Mouse (Mus musculus) fibroblast of lung, adult 2 months (primary cell): ENCODE data around the gene Gpc3.

ENCODE experiments used
- DNase-seq: peaks from one replicate; pipeline ENCODE4 v3.0.0-alpha.2; 2011; ENCODE audit warnings: low read depth

Gpc3 gene

GRCm38 (mm10) chrX:52613328-52614030, at the start of gene Gpc3:
TSS of gene Gpc3 (minus strand) at chrX:52613950.
- no peak for DNase-seq

- DNase-seq: peak; percentile 2
Measured at GRCm38 (mm10) chrX:52651975-52652374, 38.2 kb upstream of the Gpc3 start.

GRCm38 (mm10) chrX:52651472-52651948, 37.8 kb upstream of the Gpc3 start:
- no peak for DNase-seq

GRCm38 (mm10) chrX:52648910-52649785, 35.4 kb upstream of the Gpc3 start:
- DNase-seq: no peak

GRCm38 (mm10) chrX:52644393-52644792, 30.6 kb upstream of the Gpc3 start:
- DNase-seq: no peak

DNA sequence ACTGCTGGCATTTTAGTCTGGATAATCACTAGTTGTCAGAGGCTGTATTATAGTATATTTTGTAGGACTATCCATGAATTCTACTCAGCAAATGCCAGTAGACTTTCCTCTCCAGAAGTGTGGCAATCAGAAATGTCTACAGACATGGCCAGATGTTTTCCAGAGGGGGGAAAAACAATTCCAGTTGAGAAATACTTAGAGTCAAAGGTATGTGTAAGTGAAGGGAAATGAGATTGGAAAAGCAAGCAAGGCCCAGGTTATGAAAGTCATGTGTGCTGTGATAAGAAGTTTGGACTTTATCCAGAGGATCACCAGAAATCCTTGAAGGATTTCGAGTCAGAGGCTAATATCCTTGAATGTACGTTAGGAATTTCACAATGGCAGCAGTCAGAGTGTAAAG, 29.6 kb upstream of the Gpc3 start:
- no peak for DNase-seq

DNA sequence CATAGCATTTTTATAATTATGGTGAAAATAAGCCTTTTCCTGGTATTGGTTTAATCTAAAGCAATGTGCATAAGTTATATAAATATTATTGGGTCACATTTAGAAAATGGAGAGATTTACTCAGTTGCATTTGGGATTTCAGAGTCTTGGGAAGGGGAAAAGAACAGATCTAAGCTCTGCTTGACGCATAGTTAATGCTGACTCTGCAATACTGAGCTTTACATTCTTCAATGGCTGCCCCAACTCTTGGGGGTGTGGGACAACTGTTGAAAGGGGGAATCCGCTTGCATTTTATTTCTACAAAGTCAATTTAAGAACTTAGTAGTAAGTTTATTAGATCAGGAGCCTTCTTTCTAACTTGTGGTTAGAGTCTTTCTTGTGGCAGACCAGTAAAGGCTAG, 28.4 kb upstream of the Gpc3 start:
- no peak for DNase-seq

GRCm38 (mm10) chrX:52637419-52637818, 23.7 kb upstream of the Gpc3 start:
- no peak for DNase-seq

DNA sequence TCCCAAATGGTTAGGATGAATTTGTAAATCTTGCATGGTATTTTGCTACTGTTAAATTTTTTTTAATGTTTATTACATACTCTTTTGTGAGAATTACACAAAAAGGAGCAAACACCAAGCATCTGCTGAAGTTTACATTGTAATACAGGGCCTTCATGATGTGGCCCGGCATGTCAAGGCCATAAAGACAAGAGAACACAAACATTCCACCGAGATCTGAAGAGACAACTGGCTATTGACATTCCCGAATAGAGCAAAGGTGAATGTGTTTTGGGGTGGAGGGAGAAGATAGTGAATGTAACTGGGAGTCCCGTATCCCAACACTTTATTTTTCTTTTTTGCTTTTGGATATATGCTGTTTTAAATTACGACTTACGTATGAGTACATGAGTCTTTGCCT, 20.2 kb upstream of the Gpc3 start:
- no peak for DNase-seq

GRCm38 (mm10) chrX:52632688-52633324, 19.1 kb upstream of the Gpc3 start:
- no peak for DNase-seq

GRCm38 (mm10) chrX:52626963-52627716, 13.4 kb upstream of the Gpc3 start:
- no peak for DNase-seq

DNA sequence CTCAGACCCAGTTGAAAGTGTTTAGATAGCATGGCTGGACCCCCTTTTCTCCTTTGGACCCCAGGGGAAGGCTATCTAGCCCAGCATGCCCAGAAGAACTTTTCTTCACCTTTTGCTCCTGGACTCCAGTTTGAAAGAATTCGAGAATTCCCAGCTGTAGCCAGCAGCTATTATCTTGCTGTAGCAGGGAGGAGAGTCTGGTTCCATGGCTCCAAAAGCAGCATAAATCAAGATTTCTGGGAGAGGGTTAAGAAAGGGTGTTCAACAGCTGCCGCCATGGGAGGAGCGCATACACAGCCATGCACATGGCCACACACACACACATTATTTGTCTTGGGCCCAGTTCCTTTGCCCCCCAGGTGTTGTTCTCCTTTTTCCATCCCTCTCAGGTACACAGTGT, 4.1 kb upstream of the Gpc3 start:
- no peak for DNase-seq

DNA sequence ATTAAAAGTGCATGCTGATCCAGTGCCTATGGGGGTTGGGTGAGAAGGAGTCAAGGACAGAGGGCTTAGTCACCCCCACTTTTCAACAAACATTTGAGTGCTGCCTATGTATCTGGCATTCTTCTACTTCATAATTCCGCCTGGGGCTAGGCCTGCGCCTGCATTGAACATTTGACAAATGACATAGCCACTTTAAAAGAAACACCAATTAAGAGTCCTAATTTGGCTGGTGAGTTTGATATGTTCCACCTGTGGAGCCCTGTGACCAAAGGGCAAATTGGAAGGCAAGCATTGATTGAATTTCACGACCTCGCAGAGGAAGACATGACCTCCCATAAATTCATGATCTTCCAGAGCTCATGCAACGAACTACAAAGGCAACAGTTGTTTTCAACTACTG, 2.4 kb upstream of the Gpc3 start:
- no peak for DNase-seq

DNA sequence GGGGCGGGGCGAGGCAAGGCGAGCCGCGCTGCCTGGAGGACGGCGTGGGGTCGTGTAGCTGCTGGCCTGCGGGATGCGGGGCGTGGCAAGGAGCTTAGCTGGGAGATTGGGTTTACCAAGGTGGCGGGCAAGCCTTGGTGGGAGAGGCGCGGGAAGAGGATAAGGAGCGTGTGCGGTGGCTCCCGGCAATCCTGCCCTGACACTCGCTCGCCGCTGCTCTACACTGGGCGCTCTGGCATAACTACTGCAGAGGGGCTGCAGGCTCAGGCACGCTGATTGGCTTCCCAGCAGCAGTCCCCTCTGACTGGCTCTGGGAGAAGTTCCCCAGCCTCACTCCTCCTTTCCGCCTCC, 256 bp upstream of the Gpc3 start:
- no peak for DNase-seq

DNA sequence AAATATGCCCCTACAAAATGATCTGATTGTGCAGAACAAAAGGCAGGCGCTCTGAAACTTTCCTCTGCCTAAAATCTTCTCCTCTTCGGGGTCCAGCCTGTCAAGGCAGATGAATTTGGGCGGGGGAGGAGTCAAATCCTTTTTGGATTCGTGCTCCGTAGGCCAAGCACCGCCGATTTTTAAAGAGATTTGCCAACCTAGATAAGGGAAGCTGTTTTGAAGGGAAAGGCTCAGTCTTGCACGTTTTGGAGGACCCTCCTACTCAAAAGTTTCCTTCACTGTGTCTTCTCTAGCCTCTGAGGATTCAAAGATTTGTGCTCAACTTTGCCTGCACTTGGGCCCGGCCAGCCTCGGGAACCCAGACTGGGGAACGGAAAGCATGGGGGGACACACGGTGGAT, 944 bp downstream of the Gpc3 start:
- no peak for DNase-seq

DNA sequence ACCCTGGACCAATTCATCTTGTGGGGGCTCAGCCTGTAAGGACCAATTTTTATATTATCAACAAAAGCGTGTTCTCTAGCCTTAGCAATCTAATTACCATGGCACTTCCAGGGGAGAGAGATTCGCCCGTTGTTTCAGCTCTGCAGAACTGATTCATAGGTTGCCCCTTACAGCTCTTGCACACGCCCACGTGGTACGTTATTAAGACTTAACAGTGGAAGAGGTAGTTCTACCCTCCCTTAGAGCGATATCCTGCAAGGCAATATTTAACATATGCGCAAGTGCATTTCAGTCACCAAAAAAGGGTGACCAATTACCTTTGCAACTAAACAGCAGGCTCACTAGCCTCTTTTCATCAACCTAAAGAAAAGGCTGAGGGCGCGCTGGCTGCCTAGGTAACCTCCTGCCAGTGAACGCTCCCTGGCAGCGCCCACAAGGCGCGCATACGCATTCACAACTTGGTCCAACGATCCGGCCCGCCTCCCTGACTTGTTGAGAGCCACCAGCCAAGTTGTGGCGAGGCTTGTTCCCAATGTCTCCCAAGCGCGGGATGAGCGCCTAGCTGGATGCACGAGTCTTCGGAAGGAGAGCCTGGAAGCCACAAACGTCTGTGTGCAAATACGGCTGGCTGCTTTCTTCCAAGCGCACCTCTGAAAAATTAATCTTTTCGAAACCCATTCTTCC, 1.6 kb downstream of the Gpc3 start:
- DNase-seq: no peak

DNA sequence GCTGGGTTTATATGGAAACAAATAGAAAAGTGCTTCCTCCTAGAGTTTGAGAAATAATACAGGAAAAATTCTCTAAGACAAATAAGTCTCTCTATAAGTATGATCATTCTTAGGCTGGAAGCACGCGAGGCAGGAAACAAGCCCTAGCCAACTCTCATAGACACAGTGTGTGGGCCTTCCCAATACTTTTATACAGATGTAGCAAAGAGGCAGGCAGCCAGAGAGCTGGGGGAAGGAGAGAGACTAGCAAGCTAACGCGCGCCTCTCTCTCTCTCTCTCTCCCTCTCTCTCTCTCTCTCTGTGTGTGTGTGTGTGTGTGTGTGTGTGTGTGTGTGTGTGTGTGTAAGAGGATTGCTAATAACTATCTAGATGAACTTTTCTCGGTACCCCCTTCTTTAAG, 2.2 kb downstream of the Gpc3 start:
- no peak for DNase-seq

DNA sequence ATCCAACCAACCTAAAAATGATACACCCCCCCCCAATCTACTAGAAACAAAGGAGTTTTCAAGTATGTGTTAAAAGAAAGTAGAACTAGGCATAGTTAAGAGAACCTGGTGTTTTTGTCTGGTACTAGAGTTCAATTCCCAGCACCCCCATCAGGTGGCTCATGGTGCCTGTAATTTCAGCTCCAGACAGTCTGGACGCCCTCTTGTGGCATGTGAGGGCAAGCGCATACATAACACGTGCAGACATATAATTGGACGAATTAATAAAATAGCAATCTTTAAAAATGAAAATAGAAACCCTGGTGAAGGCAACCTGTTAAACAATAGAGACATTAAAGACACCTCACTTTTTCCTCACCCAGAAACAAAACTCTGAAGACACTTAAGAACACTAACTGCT, 10.6 kb downstream of the Gpc3 start:
- DNase-seq: no peak

- no peak for DNase-seq
Measured at GRCm38 (mm10) chrX:52599246-52599645, 14.5 kb downstream of the Gpc3 start.

GRCm38 (mm10) chrX:52587671-52588070, 26.1 kb downstream of the Gpc3 start:
- DNase-seq: no peak

GRCm38 (mm10) chrX:52559995-52560394, 53.8 kb downstream of the Gpc3 start:
- DNase-seq: no peak

DNA sequence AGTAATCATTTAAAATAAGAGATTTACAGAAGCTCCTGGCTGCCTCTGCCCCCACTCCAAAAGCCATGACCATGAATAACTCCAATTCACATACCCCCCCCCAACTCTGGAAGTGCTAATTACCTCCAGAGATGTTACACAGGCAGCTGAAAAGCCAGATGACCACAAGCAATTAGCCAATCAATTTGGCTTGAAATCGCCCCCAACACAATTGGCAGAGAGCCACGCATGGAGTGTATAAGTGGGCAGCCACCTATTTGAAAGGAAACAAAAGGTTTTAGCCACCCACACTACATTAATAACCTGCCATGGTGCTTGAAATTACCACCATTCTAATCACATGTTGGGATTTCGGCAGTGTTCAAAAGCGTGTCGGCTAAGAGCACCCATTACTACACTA, 55.2 kb downstream of the Gpc3 start:
- DNase-seq: no peak
